Mouse (Mus musculus): ENCODE measurements around the gene Apof. TPM values are rescaled to one million over a fixed set of nuclear protein-coding genes. Genes with fewer than 3 reads are reported as not detected.
A peak's percentile ranks its signal among the peaks of the same experiment; 100 is the strongest.

Gene Apof
- polyA plus RNA-seq, 1 experiment: not detected

- H3K4me3 ChIP-seq (ENCODE audit: insufficient read depth, poor library complexity, severe bottlenecking): no peak overlapping the region
These were observed 37.9 kb upstream of the Apof start for GRCm38 (mm10) chr10:128230582-128230981.

GRCm38 (mm10) chr10:128231146-128231545 lies 37.3 kb upstream of the Apof start:
- Histone ChIP-seq H3K36me3 (ENCODE audit: control insufficient read depth, insufficient read depth) (peaks cover 6% of the 10 kb centered on the region), H3K4me3 (ENCODE audit: insufficient read depth, poor library complexity, severe bottlenecking) (no peak overlapping the region), H3K79me2 (ENCODE audit: control insufficient read depth, insufficient read depth) (peaks cover 21% of the 10 kb centered on the region), H3K27me3 (ENCODE audit: control insufficient read depth, insufficient read depth, insufficient read length) (no peaks in the 10 kb centered on the region), H3K79me3 (ENCODE audit: low read depth) (no peaks in the 10 kb centered on the region), H3ac (ENCODE audit: control insufficient read depth, insufficient read length, low read depth) (peak overlapping the region; percentile 21)
- TF ChIP-seq MYOD1 (IDR thresholded peaks at IDR 0.05; ENCODE audit: control insufficient read depth, insufficient read length, low read depth) (no peak), USF1 (IDR thresholded peaks at IDR 0.05; ENCODE audit: low read depth) (no peak), CEBPB (IDR thresholded peaks at IDR 0.05; ENCODE audit: low read depth) (no peak), MYOG (IDR thresholded peaks at IDR 0.05; ENCODE audit: control insufficient read depth, extremely low read depth, insufficient read length) (no peak), FOSL1 (IDR thresholded peaks at IDR 0.05; ENCODE audit: insufficient read depth, low read length, poor library complexity, severe bottlenecking) (no peak), CTCF (IDR thresholded peaks at IDR 0.05; ENCODE audit: control insufficient read depth, insufficient read depth, insufficient read length) (no peak), MAX (IDR thresholded peaks at IDR 0.05) (no peak)

More at GRCm38 (mm10) chr10:128230582-128230981, 37.9 kb upstream of the Apof start:
- H3K79me2 ChIP-seq (ENCODE audit: control insufficient read depth, insufficient read depth): peaks cover 21% of the 10 kb centered on the region
- no peaks in the 10 kb centered on the region for H3K27me3 ChIP-seq (ENCODE audit: control insufficient read depth, insufficient read depth, insufficient read length)
- H3K79me3 ChIP-seq (ENCODE audit: low read depth): no peaks in the 10 kb centered on the region
- TF ChIP-seq FOSL1 (IDR thresholded peaks at IDR 0.05; ENCODE audit: insufficient read depth, low read length, poor library complexity, severe bottlenecking) (no peak), MYOD1 (IDR thresholded peaks at IDR 0.05; ENCODE audit: control insufficient read depth, insufficient read length, low read depth) (no peak), CTCF (IDR thresholded peaks at IDR 0.05; ENCODE audit: control insufficient read depth, insufficient read depth, insufficient read length) (no peak), USF1 (IDR thresholded peaks at IDR 0.05; ENCODE audit: low read depth) (no peak), MYOG (IDR thresholded peaks at IDR 0.05; ENCODE audit: control insufficient read depth, extremely low read depth, insufficient read length) (no peak), MAX (IDR thresholded peaks at IDR 0.05) (no peak), CEBPB (IDR thresholded peaks at IDR 0.05; ENCODE audit: low read depth) (no peak)
- H3K36me3 ChIP-seq (ENCODE audit: control insufficient read depth, insufficient read depth): peaks cover 6% of the 10 kb centered on the region
- H3ac ChIP-seq (ENCODE audit: control insufficient read depth, insufficient read length, low read depth): no peak overlapping the region

DNA sequence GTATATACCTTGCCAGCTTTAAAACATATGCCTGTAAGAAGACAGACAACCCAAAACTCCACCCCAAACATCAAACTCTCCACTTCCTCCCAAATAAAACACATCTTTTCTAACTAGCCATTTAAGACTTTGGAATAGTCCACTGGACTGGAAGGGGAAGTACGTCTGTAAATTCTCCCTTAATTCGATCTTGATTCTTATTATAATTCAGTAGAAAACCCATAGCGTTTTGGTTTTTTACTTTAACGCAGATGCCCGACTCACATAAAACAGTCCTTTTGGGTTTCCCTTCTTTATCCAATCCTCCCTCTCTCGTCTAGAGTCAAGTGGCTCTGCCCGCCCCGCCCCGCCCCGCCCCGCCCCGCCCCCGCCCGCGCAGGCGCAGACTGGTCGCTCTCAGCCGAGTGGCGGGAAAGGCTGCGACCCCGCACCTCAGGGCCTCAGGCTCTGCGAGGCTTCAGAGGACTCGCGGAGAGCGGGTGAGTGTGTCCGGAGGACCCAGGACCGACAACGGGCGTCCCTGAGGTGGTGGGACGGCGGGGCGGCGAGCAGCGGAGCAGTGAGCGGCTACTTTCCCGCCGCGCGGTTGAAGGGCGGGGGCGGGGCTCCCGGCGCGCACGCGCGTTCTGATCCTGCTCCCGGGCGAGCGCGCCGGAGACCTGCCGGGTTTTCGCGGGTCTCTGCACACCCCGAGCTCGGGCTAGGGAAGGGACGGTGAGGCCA lies 36.6 kb upstream of the Apof start, which contains the start of gene Timeless:
Timeless (plus strand) TSS at position 369 of the 723 bp plus-strand sequence.
- Histone ChIP-seq H3K79me3 (ENCODE audit: low read depth) (no peaks in the 10 kb centered on the region), H3K27me3 (ENCODE audit: control insufficient read depth, insufficient read depth, insufficient read length) (no peaks in the 10 kb centered on the region), H3K79me2 (ENCODE audit: control insufficient read depth, insufficient read depth) (peaks cover 21% of the 10 kb centered on the region), H3ac (ENCODE audit: control insufficient read depth, insufficient read length, low read depth) (peak within 1 kb of the TSS; percentile 99), H3K4me3 (ENCODE audit: insufficient read depth, poor library complexity, severe bottlenecking) (peak within 1 kb of the TSS; percentile 56), H3K36me3 (ENCODE audit: control insufficient read depth, insufficient read depth) (peaks cover 6% of the 10 kb centered on the region)
- TF ChIP-seq MYOD1 (IDR thresholded peaks at IDR 0.05; ENCODE audit: control insufficient read depth, insufficient read length, low read depth): no peak
- TF ChIP-seq CTCF (IDR thresholded peaks at IDR 0.05; ENCODE audit: control insufficient read depth, insufficient read depth, insufficient read length): no peak
- no peak for TF ChIP-seq FOSL1 (IDR thresholded peaks at IDR 0.05; ENCODE audit: insufficient read depth, low read length, poor library complexity, severe bottlenecking)
- TF ChIP-seq CEBPB (IDR thresholded peaks at IDR 0.05; ENCODE audit: low read depth): no peak
- TF ChIP-seq USF1 (IDR thresholded peaks at IDR 0.05; ENCODE audit: low read depth): no peak
- TF ChIP-seq MYOG (IDR thresholded peaks at IDR 0.05; ENCODE audit: control insufficient read depth, extremely low read depth, insufficient read length): no peak
- TF ChIP-seq MAX (IDR thresholded peaks at IDR 0.05): no peak

GRCm38 (mm10) chr10:128232420-128232985 lies 36.0 kb upstream of the Apof start:
- Histone ChIP-seq H3ac (ENCODE audit: control insufficient read depth, insufficient read length, low read depth) (peak overlapping the region; percentile 99), H3K27me3 (ENCODE audit: control insufficient read depth, insufficient read depth, insufficient read length) (no peaks in the 10 kb centered on the region), H3K79me2 (ENCODE audit: control insufficient read depth, insufficient read depth) (peaks cover 21% of the 10 kb centered on the region), H3K36me3 (ENCODE audit: control insufficient read depth, insufficient read depth) (peaks cover 6% of the 10 kb centered on the region), H3K4me3 (ENCODE audit: insufficient read depth, poor library complexity, severe bottlenecking) (peak overlapping the region; percentile 56), H3K79me3 (ENCODE audit: low read depth) (no peaks in the 10 kb centered on the region)
- TF ChIP-seq MAX (IDR thresholded peaks at IDR 0.05) (no peak), CEBPB (IDR thresholded peaks at IDR 0.05; ENCODE audit: low read depth) (no peak), CTCF (IDR thresholded peaks at IDR 0.05; ENCODE audit: control insufficient read depth, insufficient read depth, insufficient read length) (no peak), FOSL1 (IDR thresholded peaks at IDR 0.05; ENCODE audit: insufficient read depth, low read length, poor library complexity, severe bottlenecking) (no peak), USF1 (IDR thresholded peaks at IDR 0.05; ENCODE audit: low read depth) (no peak), MYOG (IDR thresholded peaks at IDR 0.05; ENCODE audit: control insufficient read depth, extremely low read depth, insufficient read length) (no peak), MYOD1 (IDR thresholded peaks at IDR 0.05; ENCODE audit: control insufficient read depth, insufficient read length, low read depth) (no peak)

- Histone ChIP-seq H3K27me3 (ENCODE audit: control insufficient read depth, insufficient read depth, insufficient read length) (no peaks in the 10 kb centered on the region), H3K79me2 (ENCODE audit: control insufficient read depth, insufficient read depth) (peaks cover 21% of the 10 kb centered on the region), H3K36me3 (ENCODE audit: control insufficient read depth, insufficient read depth) (peaks cover 16% of the 10 kb centered on the region), H3K4me3 (ENCODE audit: insufficient read depth, poor library complexity, severe bottlenecking) (no peak overlapping the region), H3K79me3 (ENCODE audit: low read depth) (peaks cover 2% of the 10 kb centered on the region), H3ac (ENCODE audit: control insufficient read depth, insufficient read length, low read depth) (no peak overlapping the region)
- TF ChIP-seq MYOG (IDR thresholded peaks at IDR 0.05; ENCODE audit: control insufficient read depth, extremely low read depth, insufficient read length): no peak
- TF ChIP-seq MAX (IDR thresholded peaks at IDR 0.05): no peak
- TF ChIP-seq FOSL1 (IDR thresholded peaks at IDR 0.05; ENCODE audit: insufficient read depth, low read length, poor library complexity, severe bottlenecking): no peak
- TF ChIP-seq USF1 (IDR thresholded peaks at IDR 0.05; ENCODE audit: low read depth): no peak
- no peak for TF ChIP-seq CEBPB (IDR thresholded peaks at IDR 0.05; ENCODE audit: low read depth)
- no peak for TF ChIP-seq MYOD1 (IDR thresholded peaks at IDR 0.05; ENCODE audit: control insufficient read depth, insufficient read length, low read depth)
- no peak for TF ChIP-seq CTCF (IDR thresholded peaks at IDR 0.05; ENCODE audit: control insufficient read depth, insufficient read depth, insufficient read length)
These were observed 32.1 kb upstream of the Apof start for GRCm38 (mm10) chr10:128236321-128236720.
